Mouse (Mus musculus) kidney, postnatal 0 days (tissue): ENCODE measurements at regions not wholly inside any gene's neighbourhood (a gene's known extent, or its start where the extent isn't known, plus 50 kb on each side); places are given as distances from the start of the nearest gene placed in this dataset.
A peak's percentile ranks its signal among the peaks of the same experiment; 100 is the strongest.

ENCODE experiments used
- ATAC-seq: fragments of 200-750 bp; cut with Nextera tagmentation; replicated peaks from 2 replicates; pipeline ENCODE4 v1.8.0; 2017; ENCODE audit warnings: low read depth, moderate number of reproducible peaks, moderate TSS enrichment, moderate library complexity; ENCODE audit not compliant: low FRiP score
- DNase-seq: peaks from one replicate; pipeline ENCODE4 v3.0.0-alpha.2; 2016; ENCODE audit warnings: low spot score
- H3K27ac ChIP-seq: fragments of 300-500 bp; sonication (generic); 2 replicates; pipeline ENCODE4 v1.5.1; 2014; ENCODE audit warnings: mild to moderate bottlenecking
- H3K27me3 ChIP-seq: fragments of 300-500 bp; sonication (generic); 2 replicates; pipeline ENCODE4 v1.6.1; 2014; ENCODE audit warnings: low read length, mixed read lengths; ENCODE audit not compliant: insufficient read depth
- H3K36me3 ChIP-seq: fragments of 300-500 bp; sonication (generic); 2 replicates; pipeline ENCODE4 v1.6.1; 2014; ENCODE audit warnings: low read length, mixed read lengths; ENCODE audit not compliant: insufficient read depth
- H3K4me1 ChIP-seq: fragments of 300-500 bp; sonication (generic); replicated peaks from 2 replicates; pipeline ENCODE4 v1.6.1; 2014; ENCODE audit warnings: antibody characterized with exemption, low read length, mixed read lengths; ENCODE audit not compliant: insufficient read depth
- H3K4me2 ChIP-seq: fragments of 300-500 bp; sonication (generic); 2 replicates; pipeline ENCODE4 v1.6.1; 2014; ENCODE audit warnings: mild to moderate bottlenecking, low read length, moderate library complexity, mixed read lengths
- H3K4me3 ChIP-seq: fragments of 300-500 bp; sonication (generic); replicated peaks from 2 replicates; pipeline ENCODE4 v1.5.1; 2014; ENCODE audit warnings: low read depth, low read length
- H3K9ac ChIP-seq: fragments of 300-500 bp; sonication (generic); 2 replicates; pipeline ENCODE4 v1.6.1; 2014; ENCODE audit warnings: low read depth, low read length
- H3K9me3 ChIP-seq: fragments of 300-500 bp; sonication (generic); replicated peaks from 2 replicates; pipeline ENCODE4 v1.6.1; 2016; ENCODE audit warnings: low read length, inconsistent platforms, mixed read lengths
- CTCF ChIP-seq: IDR thresholded peaks from 2 replicates; pipeline ENCODE4 v1.5.1; 2016; ENCODE audit warnings: antibody characterized with exemption, low read depth, mild to moderate bottlenecking, moderate library complexity
- WGBS: fragments of 180-500 bp; shearing (Covaris S2); extraction: QIAGEN DNeasy Blood & Tissue Kit; methylation state at CpG from one replicate; pipeline ENCODE4 v1.1.7; 2014; 5-methylcytosine and 5-hydroxymethylcytosine counted together

DNA sequence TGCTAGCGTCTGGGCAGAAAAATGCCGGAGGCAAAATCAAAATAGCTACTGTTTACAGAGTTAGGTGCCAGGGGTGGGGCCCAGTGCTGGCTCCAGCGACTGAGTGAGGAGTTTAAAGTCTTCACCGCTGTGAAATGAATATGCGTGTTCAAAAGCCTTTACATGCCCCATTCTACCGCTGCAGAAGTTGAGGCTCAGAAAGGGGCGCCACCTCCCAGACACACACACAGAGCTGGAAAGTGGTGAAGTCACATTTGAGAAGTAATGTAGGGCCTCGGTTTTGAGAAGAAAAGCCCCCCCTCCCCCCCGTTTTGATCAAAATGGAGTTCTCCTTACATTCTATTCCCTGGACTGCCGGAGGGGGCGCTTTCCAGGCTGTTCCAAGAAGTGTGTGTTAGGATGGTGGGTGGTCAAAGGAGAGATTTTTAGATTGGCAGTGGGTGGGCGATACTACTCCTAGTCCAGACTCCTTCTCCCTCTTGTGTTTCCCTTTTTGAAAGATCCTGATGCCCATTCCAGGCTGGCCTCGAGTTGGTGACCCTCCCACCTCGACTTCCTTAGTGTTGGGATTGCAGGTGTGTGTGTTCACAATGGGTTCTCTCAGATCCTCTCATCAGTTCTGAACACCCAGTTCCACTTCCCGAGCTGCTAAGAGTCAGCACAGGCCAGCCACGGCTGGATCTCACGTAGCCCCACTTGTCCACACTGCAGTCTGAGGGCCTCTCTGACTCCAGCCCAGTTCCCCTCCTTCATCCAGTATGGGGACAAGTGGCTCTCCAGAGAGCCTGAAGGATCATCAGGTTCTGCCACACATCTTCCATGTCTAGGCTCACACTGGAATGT, 69.3 kb upstream of the Nkd1 start:
- Histone ChIP-seq H3K9ac (0 out of 2 replicates have a peak overlapping the region, but pooled peaks have one; percentile 27), H3K4me3 (no peak overlapping the region), H3K4me1 (peaks cover 19% of the 10 kb centered on the region), H3K27ac (no peak overlapping the region), H3K9me3 (no peaks in the 10 kb centered on the region), H3K4me2 (peak overlapping the region; percentile 39), H3K27me3 (peaks cover 42% of the 10 kb centered on the region), H3K36me3 (no peaks in the 10 kb centered on the region)
- ATAC-seq (no peak), DNase-seq (no peak)
- peak; percentile 41 for TF ChIP-seq CTCF
- WGBS, result 30% methylated on average over 17 of the region's 17 CpGs

DNA sequence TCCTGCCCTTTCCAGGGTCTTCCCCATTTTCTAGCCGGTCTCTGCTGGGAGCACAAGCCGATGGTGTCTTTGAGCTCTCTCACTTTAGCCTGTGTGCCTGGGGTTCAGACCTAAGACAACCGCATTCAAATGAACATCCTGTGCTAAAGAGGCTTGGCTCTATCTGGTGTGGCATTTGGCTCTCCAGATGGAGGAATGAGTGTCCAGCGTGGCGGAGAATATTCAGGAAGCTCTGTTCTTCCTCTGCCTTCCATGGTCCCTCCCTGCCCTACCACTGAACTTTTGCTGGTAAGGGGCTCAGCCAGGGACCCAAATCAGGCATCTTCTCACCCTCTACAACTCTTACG, 68.7 kb upstream of the Nkd1 start:
- no peak overlapping the region for H3K4me2 ChIP-seq
- H3K27ac ChIP-seq, result no peak overlapping the region
- peaks cover 19% of the 10 kb centered on the region for H3K4me1 ChIP-seq
- no peak overlapping the region for H3K9ac ChIP-seq
- H3K36me3 ChIP-seq, result no peaks in the 10 kb centered on the region
- no peak overlapping the region for H3K4me3 ChIP-seq
- peaks cover 42% of the 10 kb centered on the region for H3K27me3 ChIP-seq
- TF ChIP-seq CTCF, result no peak
- ATAC-seq (no peak), DNase-seq (no peak)
- H3K9me3 ChIP-seq, result no peaks in the 10 kb centered on the region
- WGBS, result 79% methylated on average over 6 of the region's 6 CpGs

DNA sequence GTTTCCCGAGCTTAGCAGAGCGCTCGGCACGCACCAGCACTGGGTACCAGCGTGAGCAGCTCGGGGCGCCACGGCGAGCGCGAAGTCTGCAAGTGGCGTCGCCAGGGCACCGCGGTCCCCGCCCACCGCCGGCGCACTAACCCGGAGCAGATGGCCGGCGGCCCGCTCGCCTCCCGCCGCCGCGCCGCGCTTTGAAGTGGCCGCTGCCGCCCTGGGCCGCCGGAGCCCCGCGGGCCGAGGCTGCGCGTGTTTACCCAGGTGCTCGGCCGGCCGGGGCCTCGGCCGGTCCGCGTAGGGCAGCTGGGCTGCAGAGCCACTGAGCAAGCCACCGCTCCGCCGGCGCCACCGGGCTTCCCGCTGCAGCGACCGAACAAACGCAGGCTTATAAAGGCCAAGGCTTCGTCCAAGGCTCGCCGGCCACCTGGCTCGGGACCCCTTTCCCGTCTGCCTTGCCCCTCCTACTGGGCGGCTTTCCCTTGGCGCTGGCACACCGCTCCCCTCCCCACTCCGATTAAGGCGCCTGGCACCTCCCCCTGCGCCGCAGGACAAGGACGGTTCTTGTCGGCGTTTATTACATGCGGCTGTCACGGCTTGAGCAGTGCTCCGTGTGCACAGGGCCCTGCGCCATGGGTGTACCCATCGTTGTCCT, 67.0 kb upstream of the Nkd1 start:
- Histone ChIP-seq H3K4me3 (peak overlapping the region; percentile 37), H3K4me2 (peak overlapping the region; percentile 96), H3K9ac (peak overlapping the region; percentile 40), H3K27ac (no peak overlapping the region), H3K27me3 (peaks cover 42% of the 10 kb centered on the region), H3K4me1 (peaks cover 19% of the 10 kb centered on the region), H3K36me3 (no peaks in the 10 kb centered on the region), H3K9me3 (no peaks in the 10 kb centered on the region)
- under 1% methylated on average over 67 of the region's 75 CpGs for WGBS
- ATAC-seq, result peak; percentile 57
- peak; percentile 54 for DNase-seq
- TF ChIP-seq CTCF, result no peak

DNA sequence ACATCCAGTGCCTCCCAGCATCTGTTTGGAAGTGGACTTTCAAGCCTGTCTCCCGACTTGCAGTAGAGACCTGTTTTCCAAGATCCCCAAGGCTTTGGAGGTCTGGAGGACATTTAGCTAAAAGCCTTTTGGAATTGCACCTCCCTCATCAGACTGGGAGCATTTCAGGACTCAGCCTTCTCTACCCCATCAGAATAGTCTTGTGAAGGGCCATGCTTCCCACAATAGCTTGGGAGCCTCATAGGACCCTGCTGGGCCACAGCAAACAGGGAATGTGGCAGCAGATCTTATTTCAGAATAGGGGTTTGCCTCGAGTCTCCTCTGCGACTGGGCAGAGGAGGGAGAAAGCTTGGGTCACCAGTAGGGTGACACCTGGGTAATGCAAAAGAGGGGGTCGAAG, 66.2 kb upstream of the Nkd1 start:
- peaks cover 42% of the 10 kb centered on the region for H3K27me3 ChIP-seq
- no peak overlapping the region for H3K27ac ChIP-seq
- no peak overlapping the region for H3K9ac ChIP-seq
- no peaks in the 10 kb centered on the region for H3K36me3 ChIP-seq
- H3K4me1 ChIP-seq, result peaks cover 19% of the 10 kb centered on the region
- ATAC-seq, result no peak
- peak overlapping the region; percentile 37; the same call in 1 of the 2 replicates for H3K4me3 ChIP-seq
- TF ChIP-seq CTCF, result no peak
- no peak for DNase-seq
- no peaks in the 10 kb centered on the region for H3K9me3 ChIP-seq
- H3K4me2 ChIP-seq, result peak overlapping the region; percentile 96; the same call in 1 of the 2 replicates
- WGBS, result 9% methylated on average over 4 of the region's 4 CpGs

DNA sequence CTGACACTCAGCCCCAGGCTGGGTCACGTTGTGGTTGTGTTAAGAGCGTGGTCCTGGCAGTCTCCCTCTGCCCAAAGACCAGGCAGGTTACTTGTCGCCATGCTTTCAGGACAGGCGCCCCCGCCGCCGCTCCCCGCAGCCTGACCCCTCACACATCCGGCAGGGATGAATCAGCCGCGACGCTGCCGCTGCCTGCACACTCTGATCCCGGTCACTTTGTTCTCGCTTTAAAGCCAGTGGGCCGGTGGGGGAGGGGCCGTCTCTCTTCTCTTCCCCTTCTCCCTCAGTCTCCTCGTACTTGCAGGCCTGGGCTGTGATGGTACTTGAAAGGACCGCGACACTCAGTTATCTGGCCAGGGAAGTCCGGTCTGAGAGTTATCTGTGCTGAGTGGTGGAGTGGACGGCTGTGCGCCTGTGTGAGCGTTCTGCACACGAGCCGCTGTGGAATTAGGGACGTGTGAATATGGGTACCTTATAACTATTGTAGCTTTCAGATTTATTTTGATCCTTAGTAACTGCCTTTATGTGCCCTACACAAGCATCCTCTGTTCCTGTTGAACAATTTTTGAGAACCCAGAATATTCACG, 65.6 kb upstream of the Nkd1 start:
- Histone ChIP-seq H3K27ac (no peak overlapping the region), H3K4me2 (peak overlapping the region; percentile 96), H3K9ac (no peak overlapping the region), H3K4me1 (peaks cover 19% of the 10 kb centered on the region), H3K9me3 (no peaks in the 10 kb centered on the region), H3K4me3 (no peak overlapping the region), H3K27me3 (peaks cover 42% of the 10 kb centered on the region), H3K36me3 (no peaks in the 10 kb centered on the region)
- 9% methylated on average over 28 of the region's 28 CpGs for WGBS
- TF ChIP-seq CTCF, result no peak
- DNase-seq (peak; percentile 51), ATAC-seq (no peak)

DNA sequence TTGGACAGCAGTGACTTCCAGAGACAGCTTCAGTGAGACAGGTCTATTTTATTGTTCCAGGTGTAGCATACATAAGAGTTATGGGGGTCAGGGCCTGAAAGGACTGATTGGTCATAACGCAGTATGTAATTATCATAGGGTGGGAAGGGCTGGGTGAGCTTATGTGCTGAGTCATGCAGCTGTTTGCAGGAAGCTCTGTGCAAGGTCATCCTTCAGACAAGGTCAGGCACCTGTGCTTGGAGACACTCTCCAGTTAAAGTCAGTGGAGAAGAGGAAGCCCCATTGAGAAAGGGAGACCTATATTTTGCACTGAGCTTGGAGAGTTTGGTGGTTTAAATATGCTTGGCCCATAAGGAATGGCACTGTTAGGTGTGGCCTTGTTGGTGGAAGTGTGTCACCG, 62.0 kb upstream of the Nkd1 start:
- H3K27ac ChIP-seq, result no peak overlapping the region
- no peak overlapping the region for H3K4me2 ChIP-seq
- H3K4me1 ChIP-seq, result 0 out of 2 replicates have a peak, but pooled peaks cover 9% of the 10 kb centered on the region
- DNase-seq (no peak), ATAC-seq (no peak)
- no peak overlapping the region for H3K9ac ChIP-seq
- no peaks in the 10 kb centered on the region for H3K9me3 ChIP-seq
- peaks cover 10% of the 10 kb centered on the region for H3K27me3 ChIP-seq
- 84% methylated on average over 2 of the region's 2 CpGs for WGBS
- no peak for TF ChIP-seq CTCF
- no peaks in the 10 kb centered on the region for H3K36me3 ChIP-seq
- no peak overlapping the region for H3K4me3 ChIP-seq
